Comparison of ENCODE assay signal across 8 mouse cellular contexts in genomic region chr15:89195690-89196312, GRCm38 (mm10). TPM values are rescaled to one million over a fixed set of nuclear protein-coding genes. Genes with fewer than 3 reads are reported as not detected.
A peak's percentile ranks its signal among the peaks of the same experiment; 100 is the strongest.
DNase-seq lines count a peak whose midpoint lies in the region; ATAC-seq and TF ChIP-seq lines count a peak whose summit lies in the region.

No protein-coding gene starts in this region.

- no peak for TF ChIP-seq CTCF in left cerebral cortex, adult 2 months (IDR thresholded peaks at IDR 0.05)

- peaks cover 15% of the 10 kb centered on the region for H3K4me1 ChIP-seq in hindbrain, embryonic 14.5 days (replicated peaks; ENCODE audit: control insufficient read depth, insufficient read depth, low read length)

- peak; percentile 94 for DNase-seq in R1 (ENCODE audit: low read depth, low spot score)
- peak; percentile 92 to 93 for DNase-seq in cerebellum, postnatal 14 days
- peak; percentile 78 to 86 for DNase-seq in frontal cortex, postnatal 25 days (ENCODE audit: low spot score in 2 of 2)
- DNase-seq in hindbrain, embryonic 14.5 days (ENCODE audit: low spot score), result peak; percentile 77
- peak; percentile 87 to 89 for DNase-seq in left cerebral cortex, adult 2 months (ENCODE audit: extremely low spot score in 1 of 2, low spot score in 2 of 2)
- DNase-seq in right cerebral cortex, postnatal 10 days (ENCODE audit: low spot score in 2 of 2), result peak; percentile 94 to 96
- DNase-seq in urinary bladder, postnatal 14 days (ENCODE audit: low spot score), result peak; percentile 95

- H3K9me3 ChIP-seq in hindbrain, embryonic 14.5 days (ENCODE audit: control insufficient read depth, low read length), result no peaks in the 10 kb centered on the region

- peak overlapping the region; percentile 77 for H3K4me3 ChIP-seq in hindbrain, embryonic 14.5 days (replicated peaks; ENCODE audit: low read length)
- peak overlapping the region; percentile 99 for H3K4me3 ChIP-seq in left cerebral cortex, adult 2 months

- peak; percentile 88 for ATAC-seq in hindbrain, embryonic 14.5 days (ENCODE audit: low FRiP score)
- peak; percentile 84 for ATAC-seq in megakaryocyte, adult 5-6 weeks (ENCODE audit: poor library complexity, severe bottlenecking)

- no peaks in the 10 kb centered on the region for H3K27me3 ChIP-seq in hindbrain, embryonic 14.5 days (ENCODE audit: control insufficient read depth, insufficient read depth, low read length)

- intact Hi-C loops in left cerebral cortex, adult 2 months (cut with DNase I), result loop anchor here (1.0 to 2.0 kb wide), 4 partner anchors 14 to 73 kb away; partner anchors contain the start of gene Tubgcp6

- peaks cover 12% of the 10 kb centered on the region; the same call in 1 of the 2 replicates for H3K36me3 ChIP-seq in hindbrain, embryonic 14.5 days (replicated peaks; ENCODE audit: control insufficient read depth, insufficient read depth)

- peak overlapping the region; percentile 95 for H3K9ac ChIP-seq in hindbrain, embryonic 14.5 days

- H3K27ac ChIP-seq in hindbrain, embryonic 14.5 days, result peak overlapping the region; percentile 97
- H3K27ac ChIP-seq in left cerebral cortex, adult 2 months, result peak overlapping the region; percentile 100

- peak overlapping the region; percentile 64 for H3K4me2 ChIP-seq in hindbrain, embryonic 14.5 days (replicated peaks)

- WGBS in hindbrain, embryonic 14.5 days, result under 1% methylated on average over 25 of the region's 25 CpGs

RNA-seq across cellular contexts. Expression of gene Dennd6b, which starts 0.5 kb away (rescaled TPM):
- polyA plus RNA-seq in hindbrain, embryonic 14.5 days (2014; fragmentation: Nextera tagmentation; extraction: Ambion mirVana), result 71.4 and 71.6 TPM in 2 replicates
- 10 to 100 TPM; 52.2 to 53.9 TPM for total RNA-seq in left cerebral cortex, adult 2 months (2021)
- 0.71 and 1.4 TPM in 2 replicates for total RNA-seq in megakaryocyte, adult 5-6 weeks (2015)
- 0.59 and 0.89 TPM in 2 replicates for total RNA-seq in megakaryocyte, adult 5-6 weeks (2017)

RNA-seq across cellular contexts. Expression of gene Plxnb2, which starts 15.2 kb away (rescaled TPM):
- 99.2 and 101 TPM in 2 replicates for polyA plus RNA-seq in hindbrain, embryonic 14.5 days (2014; fragmentation: Nextera tagmentation; extraction: Ambion mirVana)
- total RNA-seq in left cerebral cortex, adult 2 months (2021), result 10 to 100 TPM; 49.4 to 53.3 TPM
- total RNA-seq in megakaryocyte, adult 5-6 weeks (2015), result 95.9 and 101 TPM in 2 replicates
- 111 and 118 TPM in 2 replicates for total RNA-seq in megakaryocyte, adult 5-6 weeks (2017)

RNA-seq across cellular contexts. Expression of gene Ppp6r2, which starts 15.6 kb away (rescaled TPM):
- polyA plus RNA-seq in hindbrain, embryonic 14.5 days (2014; fragmentation: Nextera tagmentation; extraction: Ambion mirVana), result 78.2 and 84.0 TPM in 2 replicates
- total RNA-seq in left cerebral cortex, adult 2 months (2021), result 100 to 1,000 TPM; 161 to 171 TPM
- total RNA-seq in megakaryocyte, adult 5-6 weeks (2015), result 10.5 and 13.1 TPM in 2 replicates
- 11.6 and 12.4 TPM in 2 replicates for total RNA-seq in megakaryocyte, adult 5-6 weeks (2017)

RNA-seq across cellular contexts. Expression of gene Mapk11, which starts 46.4 kb away (rescaled TPM):
- polyA plus RNA-seq in hindbrain, embryonic 14.5 days (2014; fragmentation: Nextera tagmentation; extraction: Ambion mirVana), result 20.4 and 22.4 TPM in 2 replicates
- total RNA-seq in left cerebral cortex, adult 2 months (2021), result 10 to 100 TPM; 61.8 to 63.5 TPM
- 0.40 and 0.43 TPM in 2 replicates for total RNA-seq in megakaryocyte, adult 5-6 weeks (2015)
- 0.24 and 0.51 TPM in 2 replicates for total RNA-seq in megakaryocyte, adult 5-6 weeks (2017)

RNA-seq across cellular contexts. Expression of gene Mapk12, which starts 55.3 kb away (rescaled TPM):
- polyA plus RNA-seq in hindbrain, embryonic 14.5 days (2014; fragmentation: Nextera tagmentation; extraction: Ambion mirVana), result 3.3 and 4.0 TPM in 2 replicates
- total RNA-seq in left cerebral cortex, adult 2 months (2021), result 1 to 10 TPM; 8.3 to 9.3 TPM
- 0.64 and 0.65 TPM in 2 replicates for total RNA-seq in megakaryocyte, adult 5-6 weeks (2015)
- total RNA-seq in megakaryocyte, adult 5-6 weeks (2017), result not detected in 2 replicates

Comparison
In these comparisons a context has a peak if more than half of its experiments do, and no peak if none do; other contexts are left out.
1. Peak in every context shown above with its lines: DNase-seq, ATAC-seq, H3K4me3 ChIP-seq and H3K27ac ChIP-seq.
2. RNA of gene Dennd6b, which starts 0.5 kb away (total RNA-seq): 52.2 to 53.9 TPM in left cerebral cortex, adult 2 months; 0.59 to 1.4 TPM in megakaryocyte, adult 5-6 weeks; every median in the first group is over 10 times any median in the second.
3. RNA of gene Ppp6r2, which starts 15.6 kb away (total RNA-seq): 161 to 171 TPM in left cerebral cortex, adult 2 months; 10.5 to 13.1 TPM in megakaryocyte, adult 5-6 weeks; every median in the first group is over 10 times any median in the second.